Mouse (Mus musculus): Measurements from ENCODE around the gene Tmc3.

Tmc3 gene

DNA sequence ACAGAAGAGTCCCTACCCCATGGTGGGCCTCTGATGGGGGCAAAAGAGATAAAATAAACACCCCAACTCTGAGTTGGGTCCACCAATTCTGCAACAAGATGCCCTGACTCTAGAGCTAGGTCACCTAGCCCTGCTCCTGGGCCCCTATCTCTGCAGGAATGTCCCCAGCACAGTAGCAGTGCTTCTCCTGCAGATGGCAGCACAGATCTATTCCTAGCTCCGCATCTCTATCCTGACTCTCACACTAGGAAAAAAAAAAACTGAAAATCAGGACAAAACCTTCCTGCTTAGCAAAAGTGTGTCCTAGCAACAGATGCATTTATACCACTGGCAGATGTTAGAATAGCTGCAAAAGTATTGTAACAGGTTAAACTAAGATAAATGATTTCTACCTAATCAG lies 84.0 kb downstream of the Tmc3 start:
- DNase-seq (ENCODE audit: low spot score), result peak; percentile 42

DNA sequence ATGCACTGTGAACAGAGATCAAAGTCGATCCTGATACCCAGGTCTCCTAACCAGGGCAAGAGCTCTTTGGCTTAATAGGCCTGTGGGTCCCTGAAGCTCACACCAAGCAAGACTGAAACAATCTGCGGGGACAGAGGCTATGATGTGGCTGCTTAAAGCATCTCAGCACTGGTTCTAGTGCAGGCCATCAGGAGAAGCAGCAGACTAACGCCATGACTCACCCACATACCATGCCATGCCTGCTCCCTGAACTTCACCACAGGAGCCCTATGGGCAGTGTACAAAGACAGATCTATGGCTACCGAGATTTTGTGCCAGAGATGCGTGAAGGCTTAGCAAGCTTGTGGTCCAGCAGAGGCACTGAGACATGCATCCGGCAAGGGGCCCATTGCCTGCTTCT lies 86.8 kb downstream of the Tmc3 start:
- DNase-seq (ENCODE audit: low spot score), result no peak
